Mouse (Mus musculus) heart, postnatal 4 days (tissue): ENCODE results near the gene Nutf2. TPM values are rescaled to one million over a fixed set of nuclear protein-coding genes. Genes with fewer than 3 reads are reported as not detected.

ENCODE experiments used
- DNase-seq: peaks from one replicate; pipeline ENCODE4 v3.0.0; 2021
- total RNA-seq, 2 experiments: library from RNA; stranded (reverse); gene quantifications; 2 replicates each; pipeline ENCODE4 v1.2.3; 2021

The Nutf2 gene
- total RNA-seq, 2 experiments from 2014 or later: 44.7 to 45.7 TPM

GRCm38 (mm10) chr8:105855248-105856167 lies 4.9 kb upstream of the Nutf2 start:
- DNase-seq: peak; percentile 62

DNA sequence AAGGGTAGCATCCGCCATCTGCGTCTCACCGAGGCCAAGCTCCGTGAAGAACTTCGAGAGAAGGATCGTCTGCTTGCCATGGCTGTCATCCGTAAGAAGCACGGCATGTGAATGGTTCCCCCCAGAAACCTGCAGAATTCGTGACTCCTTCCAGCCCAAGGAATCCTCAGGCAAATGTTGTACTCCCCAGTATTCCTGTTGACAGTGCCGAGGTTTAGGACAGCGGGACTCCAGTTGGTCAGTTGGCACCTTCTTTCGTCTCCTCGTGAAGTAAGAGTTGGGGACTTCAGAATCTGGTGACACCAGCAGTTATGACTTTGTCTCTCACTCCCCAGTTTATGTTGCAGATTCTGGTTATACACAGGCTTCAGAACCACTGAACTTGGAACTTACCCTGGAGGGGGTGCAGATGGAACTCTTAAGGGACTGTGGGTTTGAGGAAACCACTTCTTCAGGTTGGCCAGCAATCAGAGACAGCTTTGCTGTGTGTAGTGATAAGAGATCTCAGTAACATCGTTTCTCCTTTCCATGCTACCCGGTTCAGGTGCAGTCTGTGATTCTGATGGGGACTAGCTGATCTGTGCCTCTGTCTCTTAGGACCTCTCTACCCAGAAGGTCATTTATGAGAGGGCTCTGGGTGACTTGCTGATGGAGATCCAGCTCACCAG lies 4.1 kb upstream of the Nutf2 start:
- no peak for DNase-seq

GRCm38 (mm10) chr8:105858495-105858894 lies 1.9 kb upstream of the Nutf2 start:
- no peak for DNase-seq

DNA sequence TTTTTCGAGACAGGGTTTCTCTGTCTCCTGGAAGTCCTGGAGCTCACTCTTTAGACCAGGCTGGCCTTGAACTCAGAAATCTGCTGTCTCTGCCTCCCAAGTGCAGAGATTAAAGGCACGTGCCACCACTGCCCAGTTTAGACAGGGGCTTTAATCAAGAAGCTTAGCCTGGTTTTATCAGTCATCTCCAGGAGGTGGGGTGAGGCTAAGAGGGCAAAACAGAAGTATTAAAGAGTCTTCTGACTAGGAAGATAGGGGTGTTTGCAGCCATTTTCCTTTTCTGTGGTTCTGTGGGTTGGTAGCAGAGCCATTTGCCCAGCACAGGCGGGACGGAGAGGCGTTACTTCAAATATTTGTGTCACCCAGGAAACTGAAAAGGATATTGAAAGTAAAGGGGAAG lies 1.1 kb upstream of the Nutf2 start:
- no peak for DNase-seq

DNA sequence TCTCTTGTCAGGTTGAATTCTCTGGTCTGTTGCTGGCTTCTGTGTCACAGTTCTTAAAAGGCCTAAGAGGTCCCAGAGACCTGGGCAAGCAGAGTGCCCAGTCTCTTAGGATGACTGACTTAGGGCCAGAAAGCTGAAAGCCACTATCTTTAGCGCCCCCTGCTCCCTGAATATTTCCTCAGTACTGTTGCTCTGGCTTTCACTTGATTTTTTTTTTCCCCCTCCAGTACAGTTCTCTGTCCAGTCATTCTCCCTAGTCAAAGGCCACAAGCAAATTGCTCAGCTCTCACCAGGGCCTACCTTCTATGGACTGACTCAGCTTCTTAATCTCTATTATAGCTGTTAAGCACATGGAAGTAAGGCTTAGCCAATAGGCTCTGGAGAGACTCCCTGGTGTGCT lies 1.6 kb downstream of the Nutf2 start:
- no peak for DNase-seq

DNA sequence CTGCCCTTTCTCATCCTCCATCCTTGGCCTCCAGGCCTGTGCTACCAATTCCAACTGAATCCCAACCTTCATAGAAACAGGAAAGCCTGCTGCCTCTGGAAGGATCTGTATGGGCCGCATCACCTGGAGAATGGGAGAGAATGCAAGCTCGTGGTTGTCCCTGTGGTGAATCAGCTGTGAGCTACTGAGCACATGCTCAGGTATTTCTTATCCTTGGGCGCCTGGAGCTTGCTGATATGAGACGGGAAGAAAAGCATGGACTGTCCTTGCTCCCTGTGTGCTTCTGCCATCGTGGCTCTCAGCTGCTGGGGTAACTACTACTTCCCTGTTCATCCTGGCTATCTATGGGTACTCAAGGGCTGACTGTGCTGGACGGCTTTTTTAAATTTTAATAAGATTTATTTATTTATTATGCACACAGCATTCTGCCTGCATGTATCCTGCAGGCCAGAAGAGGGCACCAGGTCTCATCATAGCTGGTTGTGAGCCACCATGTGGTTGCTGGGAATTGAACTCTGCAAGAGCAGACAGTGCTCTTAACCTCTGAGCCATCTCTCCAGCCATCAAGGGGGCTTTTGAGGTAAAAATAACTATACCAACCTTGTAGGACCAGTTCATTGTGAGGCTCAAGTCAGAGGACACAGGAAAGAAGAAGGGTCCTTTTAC lies 6.1 kb downstream of the Nutf2 start:
- DNase-seq: no peak

- peak; percentile 42 for DNase-seq
Observed at GRCm38 (mm10) chr8:105874301-105874700, 13.9 kb downstream of the Nutf2 start.

GRCm38 (mm10) chr8:105880754-105881520 lies 20.6 kb downstream of the Nutf2 start, which contains the start of gene Edc4:
Edc4 (plus strand) TSS chr8:105880881.
- DNase-seq: peak; percentile 94

DNA sequence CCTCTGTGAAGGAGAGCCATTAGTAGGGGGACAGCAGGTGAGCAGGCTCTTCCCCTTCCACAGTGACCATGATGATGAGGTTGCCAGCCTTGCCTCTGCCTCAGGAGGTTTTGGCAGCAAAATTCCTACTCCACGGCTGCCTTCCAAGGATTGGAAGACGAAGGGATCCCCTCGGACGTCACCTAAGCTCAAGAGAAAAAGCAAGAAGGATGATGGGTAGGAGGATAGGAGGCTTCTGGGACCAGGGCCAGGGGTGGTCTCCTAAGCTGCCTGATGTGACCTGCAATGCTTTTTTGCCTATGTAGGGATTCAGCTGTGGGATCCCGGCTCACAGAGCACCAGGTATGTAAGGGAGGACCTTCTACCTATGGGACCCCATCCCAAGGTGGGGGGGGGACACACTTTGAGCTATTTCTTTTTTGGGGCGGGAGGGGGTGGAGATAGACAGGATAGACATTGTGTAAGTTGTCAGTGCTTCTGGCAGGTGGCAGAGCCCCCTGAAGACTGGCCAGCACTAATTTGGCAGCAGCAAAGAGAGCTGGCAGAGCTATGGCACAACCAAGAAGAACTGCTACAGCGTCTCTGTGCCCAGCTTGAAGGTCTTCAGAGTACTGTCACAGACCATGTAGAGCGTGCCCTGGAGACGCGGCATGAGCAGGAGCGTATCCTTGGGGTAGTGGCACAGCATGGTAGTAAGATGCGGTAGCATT lies 29.5 kb downstream of the Nutf2 start:
- no peak for DNase-seq

- DNase-seq: no peak
Observed at GRCm38 (mm10) chr8:105890870-105891269, 30.5 kb downstream of the Nutf2 start.

DNA sequence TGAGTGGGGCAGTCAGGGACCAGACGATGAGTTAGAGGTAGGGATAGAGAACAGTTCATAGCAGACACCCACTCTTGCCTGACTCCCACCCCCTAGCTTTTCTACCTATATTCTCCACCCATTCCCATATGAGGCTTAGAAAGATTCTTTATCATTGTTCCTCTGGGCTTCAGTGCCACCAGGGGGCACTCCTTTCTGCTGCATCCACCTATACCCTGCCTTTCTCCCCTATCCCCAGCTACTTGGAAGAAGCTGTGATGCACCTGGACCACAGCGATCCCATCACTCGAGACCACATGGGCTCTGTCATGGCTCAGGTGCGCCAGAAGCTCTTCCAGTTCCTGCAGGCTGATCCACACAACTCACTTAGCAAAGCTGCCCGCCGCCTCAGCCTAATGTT lies 32.1 kb downstream of the Nutf2 start:
- no peak for DNase-seq

DNA sequence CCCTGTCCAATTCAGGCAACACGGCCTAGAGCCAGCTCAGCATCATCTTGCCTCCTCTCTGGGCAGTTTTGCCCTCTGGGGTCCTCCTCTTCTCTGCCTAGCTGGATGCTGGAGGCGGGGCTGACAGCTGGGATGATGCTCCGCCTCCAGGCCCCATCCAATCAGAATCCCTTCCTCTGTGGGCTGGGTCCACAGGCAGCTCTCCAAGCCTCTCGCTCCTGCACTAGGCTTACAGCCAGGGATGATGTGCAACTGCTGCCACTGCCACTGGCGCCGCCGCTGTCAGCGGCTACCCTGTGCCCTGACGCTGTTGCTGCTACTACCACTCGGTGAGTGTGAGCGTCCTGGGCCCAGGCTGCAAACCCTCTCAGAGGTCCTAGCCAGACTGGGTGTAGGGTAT lies 33.0 kb downstream of the Nutf2 start, which contains the start of gene Nrn1l:
Gene Nrn1l (plus strand): TSS at position 229 of the 400 bp plus-strand sequence.
- peak; percentile 87 for DNase-seq

DNA sequence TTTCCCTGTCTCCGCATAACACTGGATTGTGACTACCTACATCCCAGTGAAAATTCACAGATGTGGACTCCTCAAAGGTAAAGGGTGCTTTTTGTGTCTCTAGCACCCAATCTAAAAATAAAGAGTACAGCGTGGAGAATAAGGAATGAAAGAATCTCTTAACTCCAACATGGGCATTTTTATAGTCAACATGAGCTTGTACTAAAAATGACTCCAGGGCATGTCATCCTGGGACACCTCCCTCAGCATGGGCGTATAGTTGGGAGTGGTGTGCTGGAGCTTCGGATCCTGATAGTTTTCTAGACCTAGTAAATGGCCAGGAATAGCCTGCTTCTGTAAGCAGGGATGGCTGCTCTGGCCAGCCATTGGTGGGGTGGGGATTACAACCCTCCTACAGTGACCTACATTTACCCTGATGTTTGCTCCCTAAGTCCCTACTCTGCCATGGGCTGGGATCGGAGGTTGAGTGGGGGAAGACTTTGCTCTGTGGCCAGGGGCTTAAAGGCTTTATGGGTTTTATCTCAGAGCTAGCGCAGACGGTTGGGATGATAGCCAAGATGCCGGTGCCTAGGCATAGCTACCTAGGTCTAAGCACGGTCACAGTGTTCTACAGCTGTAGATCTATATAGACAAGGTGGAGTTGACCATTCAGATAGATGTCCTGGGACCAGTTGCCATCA lies 37.6 kb downstream of the Nutf2 start:
- no peak for DNase-seq

- peak; percentile 95 for DNase-seq
Observed at GRCm38 (mm10) chr8:105900180-105900940, 40.0 kb downstream of the Nutf2 start, which contains the start of gene Pskh1. Pskh1 (plus strand) TSS chr8:105900441.

DNA sequence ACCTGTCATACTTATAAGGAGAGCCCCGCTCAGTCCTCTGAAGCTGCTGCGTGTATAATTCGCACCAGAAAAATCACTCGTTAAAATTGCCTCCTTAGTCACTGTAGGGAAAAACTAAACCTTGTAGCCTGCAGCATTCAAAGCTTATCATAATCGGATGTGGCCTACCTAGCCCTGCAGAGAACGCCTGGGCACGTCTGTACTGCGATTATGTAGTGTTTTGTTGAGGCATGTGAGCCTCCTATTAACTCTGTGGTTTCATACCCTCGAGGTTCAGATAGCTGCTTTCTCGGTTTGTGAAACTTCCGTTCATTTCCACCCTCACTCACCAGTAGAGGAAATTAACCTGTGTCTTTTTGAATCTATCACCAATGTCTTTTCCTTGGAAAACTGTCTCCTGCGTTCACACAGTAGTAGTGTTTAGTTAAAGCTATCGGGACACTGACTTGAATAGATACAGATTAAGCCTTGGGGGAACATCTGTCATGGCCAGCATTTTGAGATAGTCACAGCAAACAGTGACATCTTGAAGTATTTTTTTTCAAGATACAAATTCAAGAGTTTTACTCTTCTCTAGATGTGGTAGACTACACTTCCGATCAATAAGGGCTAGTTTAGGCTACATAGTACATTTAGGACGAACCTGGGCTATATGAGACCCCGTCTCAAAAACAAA lies 40.7 kb downstream of the Nutf2 start:
- no peak for DNase-seq

- DNase-seq: no peak
Observed at GRCm38 (mm10) chr8:105919390-105919789, 59.0 kb downstream of the Nutf2 start.

GRCm38 (mm10) chr8:105925123-105925522 lies 64.7 kb downstream of the Nutf2 start:
- no peak for DNase-seq
